Mouse (Mus musculus): ENCODE data around the gene Ints7. TPM values are rescaled to one million over a fixed set of nuclear protein-coding genes. Genes with fewer than 3 reads are reported as not detected.

The Ints7 gene
- total and polyA plus RNA-seq, 2 experiments: 9.5 to 10.9 TPM

GRCm38 (mm10) chr1:191599210-191599609, 23.8 kb downstream of the Ints7 start:
- WGBS: 76% methylated on average over 5 of the region's 5 CpGs
- Histone ChIP-seq H3K4me1 (ENCODE audit: control insufficient read depth, insufficient read depth, low read length) (no peaks in the 10 kb centered on the region), H3K79me2 (ENCODE audit: control insufficient read depth, insufficient read depth, low read length) (peaks cover 2% of the 10 kb centered on the region; the same call in 1 of the 2 replicates), H3K4me3 (ENCODE audit: insufficient read depth, low read depth, low read length) (no peak overlapping the region), H3K36me3 (ENCODE audit: control insufficient read depth, insufficient read depth, low read length) (peaks cover 37% of the 10 kb centered on the region), H3K9ac (ENCODE audit: low read depth, low read length) (no peak overlapping the region), H3K27me3 (ENCODE audit: control insufficient read depth, insufficient read depth, low read length) (no peaks in the 10 kb centered on the region), H3K27ac (replicated peaks; ENCODE audit: insufficient read depth, low read depth, low read length) (no peak overlapping the region)
- no peak for TF ChIP-seq POLR2A (IDR thresholded peaks at IDR 0.05; ENCODE audit: extremely low read depth, insufficient read depth, low read length)
- TF ChIP-seq CTCF (IDR thresholded peaks at IDR 0.05; ENCODE audit: low read depth, low read length): no peak
- no peak for DNase-seq (ENCODE audit: extremely low read depth, low read depth, low spot score)

- TF ChIP-seq POLR2A (IDR thresholded peaks at IDR 0.05; ENCODE audit: extremely low read depth, insufficient read depth, low read length) (no peak), CTCF (IDR thresholded peaks at IDR 0.05; ENCODE audit: low read depth, low read length) (no peak)
Measured at GRCm38 (mm10) chr1:191604690-191605089, 29.3 kb downstream of the Ints7 start.

GRCm38 (mm10) chr1:191609051-191609450, 33.6 kb downstream of the Ints7 start:
- TF ChIP-seq POLR2A (IDR thresholded peaks at IDR 0.05; ENCODE audit: extremely low read depth, insufficient read depth, low read length) (no peak), CTCF (IDR thresholded peaks at IDR 0.05; ENCODE audit: low read depth, low read length) (no peak)
- no peaks in the 10 kb centered on the region for H3K4me1 ChIP-seq (ENCODE audit: control insufficient read depth, insufficient read depth, low read length)
- WGBS: 90% methylated on average over 6 of the region's 6 CpGs
- no peak overlapping the region for H3K27ac ChIP-seq (replicated peaks; ENCODE audit: insufficient read depth, low read depth, low read length)
- H3K9ac ChIP-seq (ENCODE audit: low read depth, low read length): no peak overlapping the region
- H3K4me3 ChIP-seq (ENCODE audit: insufficient read depth, low read depth, low read length): no peak overlapping the region
- peaks cover 56% of the 10 kb centered on the region for H3K36me3 ChIP-seq (ENCODE audit: control insufficient read depth, insufficient read depth, low read length)
- no peaks in the 10 kb centered on the region for H3K27me3 ChIP-seq (ENCODE audit: control insufficient read depth, insufficient read depth, low read length)
- H3K79me2 ChIP-seq (ENCODE audit: control insufficient read depth, insufficient read depth, low read length): no peaks in the 10 kb centered on the region
- no peak for DNase-seq (ENCODE audit: extremely low read depth, low read depth, low spot score)

More at GRCm38 (mm10) chr1:191604690-191605089, 29.3 kb downstream of the Ints7 start:
- Histone ChIP-seq H3K36me3 (ENCODE audit: control insufficient read depth, insufficient read depth, low read length) (peaks cover 49% of the 10 kb centered on the region), H3K79me2 (ENCODE audit: control insufficient read depth, insufficient read depth, low read length) (peaks cover 2% of the 10 kb centered on the region; the same call in 1 of the 2 replicates), H3K27me3 (ENCODE audit: control insufficient read depth, insufficient read depth, low read length) (no peaks in the 10 kb centered on the region), H3K9ac (ENCODE audit: low read depth, low read length) (no peak overlapping the region), H3K27ac (replicated peaks; ENCODE audit: insufficient read depth, low read depth, low read length) (no peak overlapping the region), H3K4me3 (ENCODE audit: insufficient read depth, low read depth, low read length) (no peak overlapping the region), H3K4me1 (ENCODE audit: control insufficient read depth, insufficient read depth, low read length) (no peaks in the 10 kb centered on the region)
- 93% methylated on average over 3 of the region's 3 CpGs for WGBS
- no peak for DNase-seq (ENCODE audit: extremely low read depth, low read depth, low spot score)

GRCm38 (mm10) chr1:191609578-191609977, 34.1 kb downstream of the Ints7 start:
- Histone ChIP-seq H3K4me1 (ENCODE audit: control insufficient read depth, insufficient read depth, low read length) (no peaks in the 10 kb centered on the region), H3K27me3 (ENCODE audit: control insufficient read depth, insufficient read depth, low read length) (no peaks in the 10 kb centered on the region), H3K27ac (replicated peaks; ENCODE audit: insufficient read depth, low read depth, low read length) (no peak overlapping the region), H3K4me3 (ENCODE audit: insufficient read depth, low read depth, low read length) (no peak overlapping the region), H3K9ac (ENCODE audit: low read depth, low read length) (no peak overlapping the region), H3K79me2 (ENCODE audit: control insufficient read depth, insufficient read depth, low read length) (no peaks in the 10 kb centered on the region), H3K36me3 (ENCODE audit: control insufficient read depth, insufficient read depth, low read length) (peaks cover 58% of the 10 kb centered on the region)
- TF ChIP-seq POLR2A (IDR thresholded peaks at IDR 0.05; ENCODE audit: extremely low read depth, insufficient read depth, low read length): no peak
- no peak for TF ChIP-seq CTCF (IDR thresholded peaks at IDR 0.05; ENCODE audit: low read depth, low read length)
- WGBS: 77% methylated on average over 1 of the region's 1 CpGs
- DNase-seq (ENCODE audit: extremely low read depth, low read depth, low spot score): no peak

- H3K27me3 ChIP-seq (ENCODE audit: control insufficient read depth, insufficient read depth, low read length): no peaks in the 10 kb centered on the region
Measured at GRCm38 (mm10) chr1:191610357-191610756, 34.9 kb downstream of the Ints7 start.

GRCm38 (mm10) chr1:191611686-191612085, 36.2 kb downstream of the Ints7 start:
- Histone ChIP-seq H3K4me1 (ENCODE audit: control insufficient read depth, insufficient read depth, low read length) (no peaks in the 10 kb centered on the region), H3K9ac (ENCODE audit: low read depth, low read length) (no peak overlapping the region), H3K79me2 (ENCODE audit: control insufficient read depth, insufficient read depth, low read length) (no peaks in the 10 kb centered on the region), H3K27me3 (ENCODE audit: control insufficient read depth, insufficient read depth, low read length) (no peaks in the 10 kb centered on the region), H3K27ac (replicated peaks; ENCODE audit: insufficient read depth, low read depth, low read length) (no peak overlapping the region), H3K36me3 (ENCODE audit: control insufficient read depth, insufficient read depth, low read length) (peaks cover 54% of the 10 kb centered on the region), H3K4me3 (ENCODE audit: insufficient read depth, low read depth, low read length) (no peak overlapping the region)
- DNase-seq (ENCODE audit: extremely low read depth, low read depth, low spot score): no peak
- WGBS: 92% methylated on average over 9 of the region's 9 CpGs
- TF ChIP-seq CTCF (IDR thresholded peaks at IDR 0.05; ENCODE audit: low read depth, low read length) (no peak), POLR2A (IDR thresholded peaks at IDR 0.05; ENCODE audit: extremely low read depth, insufficient read depth, low read length) (no peak)

More at GRCm38 (mm10) chr1:191610357-191610756, 34.9 kb downstream of the Ints7 start:
- TF ChIP-seq CTCF (IDR thresholded peaks at IDR 0.05; ENCODE audit: low read depth, low read length): no peak
- TF ChIP-seq POLR2A (IDR thresholded peaks at IDR 0.05; ENCODE audit: extremely low read depth, insufficient read depth, low read length): no peak
- no peak overlapping the region for H3K9ac ChIP-seq (ENCODE audit: low read depth, low read length)
- H3K79me2 ChIP-seq (ENCODE audit: control insufficient read depth, insufficient read depth, low read length): no peaks in the 10 kb centered on the region
- WGBS: 94% methylated on average over 7 of the region's 7 CpGs
- H3K4me3 ChIP-seq (ENCODE audit: insufficient read depth, low read depth, low read length): no peak overlapping the region
- no peak for DNase-seq (ENCODE audit: extremely low read depth, low read depth, low spot score)
- H3K36me3 ChIP-seq (ENCODE audit: control insufficient read depth, insufficient read depth, low read length): peaks cover 55% of the 10 kb centered on the region
- H3K4me1 ChIP-seq (ENCODE audit: control insufficient read depth, insufficient read depth, low read length): no peaks in the 10 kb centered on the region
- no peak overlapping the region for H3K27ac ChIP-seq (replicated peaks; ENCODE audit: insufficient read depth, low read depth, low read length)

All from liver, adult 2 months (tissue).